Mouse (Mus musculus): ENCODE measurements at regions not wholly inside any gene's neighbourhood (a gene's known extent, or its start where the extent isn't known, plus 50 kb on each side); places are given as distances from the start of the nearest gene placed in this dataset.

DNA sequence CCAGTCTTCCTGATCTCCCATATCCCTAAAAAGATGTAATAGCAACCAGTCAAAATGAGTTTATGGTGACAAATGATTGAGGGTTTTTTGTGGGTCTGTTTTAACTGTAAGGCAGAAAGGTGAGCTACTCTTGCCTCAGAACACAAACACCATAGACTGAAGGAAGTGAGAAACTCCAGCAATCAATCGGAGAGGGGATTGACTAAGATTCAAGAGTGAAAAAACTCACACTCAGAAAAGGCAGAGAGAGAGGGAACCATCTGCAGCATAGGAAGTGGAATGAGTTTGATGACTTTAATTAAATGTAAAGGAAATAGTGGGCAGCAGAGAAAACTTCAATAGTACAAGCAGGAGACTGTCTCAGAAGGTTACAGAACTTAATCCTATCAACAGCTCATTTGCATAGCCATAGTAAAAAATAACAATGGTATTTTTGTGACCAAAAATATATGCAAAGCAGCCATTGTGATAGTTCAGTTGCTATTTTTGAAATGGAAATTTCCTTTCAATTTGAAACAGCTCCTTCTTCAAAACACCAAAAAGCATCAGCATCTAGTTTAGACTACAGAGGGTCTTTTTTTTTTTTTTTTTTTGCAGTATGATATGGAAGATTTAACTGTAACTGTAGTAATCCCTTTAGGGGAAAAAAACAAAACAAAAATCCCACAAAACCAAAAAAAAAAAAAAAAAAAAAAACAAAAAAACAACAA, 442.9 kb upstream of the Tenm2 start:
- Histone ChIP-seq H3K27ac (no peak overlapping the region), H3K36me3 (ENCODE audit: control insufficient read depth, insufficient read depth, low read length) (no peaks in the 10 kb centered on the region), H3K4me3 (no peak overlapping the region), H3K27me3 (ENCODE audit: control insufficient read depth, insufficient read depth, low read length) (no peaks in the 10 kb centered on the region), H3K79me2 (replicated peaks; ENCODE audit: control insufficient read depth, insufficient read depth, low read length) (no peaks in the 10 kb centered on the region), H3K4me1 (ENCODE audit: control insufficient read depth, insufficient read depth, low read length) (no peaks in the 10 kb centered on the region), H3K9ac (ENCODE audit: low read depth, low read length) (no peak overlapping the region)
- 57% methylated on average over 1 of the region's 1 CpGs for WGBS
- intact Hi-C loops (cut with DNase I) = no loop called here
- no peak for DNase-seq
- TF ChIP-seq EP300 (IDR thresholded peaks at IDR 0.05; ENCODE audit: insufficient read depth, low read depth, low read length) (no peak), POLR2A (IDR thresholded peaks at IDR 0.05; ENCODE audit: insufficient read depth, low read depth, low read length) (no peak), CTCF (IDR thresholded peaks at IDR 0.05) (no peak)

DNA sequence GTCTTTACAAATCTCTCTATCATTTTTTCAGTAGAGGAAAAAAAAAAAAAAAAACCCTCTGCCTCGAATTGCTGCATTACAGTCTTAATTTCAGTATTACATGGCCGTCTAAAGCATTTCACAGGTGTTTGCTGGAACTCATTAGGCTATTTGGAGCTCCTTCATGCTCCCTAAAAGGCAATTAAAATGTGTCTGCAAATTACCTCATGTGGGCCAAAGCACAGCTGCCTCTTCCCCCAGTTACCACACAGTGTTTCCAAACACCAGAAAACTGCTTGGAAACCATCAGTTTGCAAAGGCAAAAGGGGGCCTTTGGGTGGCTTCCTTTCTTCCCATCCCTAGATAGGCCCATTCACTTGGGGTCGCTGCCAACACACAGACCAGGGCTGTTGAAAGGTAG, 435.6 kb upstream of the Tenm2 start:
- no peak for DNase-seq

DNA sequence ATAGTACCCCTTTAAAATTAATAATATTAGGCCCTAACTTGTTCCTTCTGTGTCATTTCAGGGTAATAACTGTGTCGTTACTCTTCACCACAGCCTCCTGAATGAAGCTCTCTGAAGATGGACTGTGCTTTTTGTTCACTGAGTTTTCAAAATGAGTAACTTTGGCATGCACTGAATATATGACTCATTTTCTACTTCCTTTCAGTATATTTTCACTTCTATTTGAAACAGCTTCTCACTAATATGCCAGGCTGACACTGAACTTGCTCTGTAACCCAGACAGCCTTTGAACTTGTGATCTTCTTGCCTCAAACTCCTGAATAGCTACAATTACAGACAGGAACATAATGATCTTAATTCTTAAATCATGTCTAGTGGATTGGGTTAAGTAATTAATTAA, 431.2 kb upstream of the Tenm2 start:
- no peak overlapping the region for H3K27ac ChIP-seq
- H3K36me3 ChIP-seq (ENCODE audit: control insufficient read depth, insufficient read depth, low read length) = no peaks in the 10 kb centered on the region
- no peak overlapping the region for H3K4me3 ChIP-seq
- no peak for DNase-seq
- intact Hi-C loops (cut with DNase I) = no loop called here
- 65% methylated on average over 1 of the region's 1 CpGs for WGBS
- H3K27me3 ChIP-seq (ENCODE audit: control insufficient read depth, insufficient read depth, low read length) = no peaks in the 10 kb centered on the region
- H3K4me1 ChIP-seq (ENCODE audit: control insufficient read depth, insufficient read depth, low read length) = no peaks in the 10 kb centered on the region
- H3K9ac ChIP-seq (ENCODE audit: low read depth, low read length) = no peak overlapping the region
- no peaks in the 10 kb centered on the region for H3K79me2 ChIP-seq (replicated peaks; ENCODE audit: control insufficient read depth, insufficient read depth, low read length)
- TF ChIP-seq POLR2A (IDR thresholded peaks at IDR 0.05; ENCODE audit: insufficient read depth, low read depth, low read length) (no peak), EP300 (IDR thresholded peaks at IDR 0.05; ENCODE audit: insufficient read depth, low read depth, low read length) (no peak), CTCF (IDR thresholded peaks at IDR 0.05) (no peak)

More for the DNA sequence above, 435.6 kb upstream of the Tenm2 start:
- Histone ChIP-seq H3K4me3 (no peak overlapping the region), H3K9ac (ENCODE audit: low read depth, low read length) (no peak overlapping the region), H3K27ac (no peak overlapping the region), H3K27me3 (ENCODE audit: control insufficient read depth, insufficient read depth, low read length) (no peaks in the 10 kb centered on the region), H3K4me1 (ENCODE audit: control insufficient read depth, insufficient read depth, low read length) (no peaks in the 10 kb centered on the region), H3K79me2 (replicated peaks; ENCODE audit: control insufficient read depth, insufficient read depth, low read length) (no peaks in the 10 kb centered on the region), H3K36me3 (ENCODE audit: control insufficient read depth, insufficient read depth, low read length) (no peaks in the 10 kb centered on the region)
- TF ChIP-seq CTCF (IDR thresholded peaks at IDR 0.05) = no peak
- TF ChIP-seq EP300 (IDR thresholded peaks at IDR 0.05; ENCODE audit: insufficient read depth, low read depth, low read length) = no peak
- TF ChIP-seq POLR2A (IDR thresholded peaks at IDR 0.05; ENCODE audit: insufficient read depth, low read depth, low read length) = no peak
- 43% methylated on average over 3 of the region's 3 CpGs for WGBS
- intact Hi-C loops (cut with DNase I) = no loop called here

DNA sequence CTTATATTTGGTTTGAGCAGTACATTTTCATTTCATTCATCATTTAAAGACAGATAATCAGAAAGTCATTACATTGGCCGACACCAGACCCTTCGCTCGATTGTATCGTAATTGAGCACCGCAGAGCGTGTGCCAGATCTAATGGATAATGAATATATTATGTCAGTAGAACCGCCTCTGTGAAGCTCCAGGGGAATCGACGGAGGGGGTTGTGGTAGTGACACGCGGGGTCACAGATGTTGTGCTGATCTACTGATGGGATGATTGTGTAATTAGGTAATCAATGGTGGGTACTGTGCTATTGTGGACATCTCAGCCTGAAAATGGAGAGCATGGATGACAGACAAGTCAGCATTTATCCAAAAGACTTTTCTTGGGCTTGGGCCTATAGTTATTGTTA, 414.3 kb upstream of the Tenm2 start:
- Histone ChIP-seq H3K36me3 (ENCODE audit: control insufficient read depth, insufficient read depth, low read length) (no peaks in the 10 kb centered on the region), H3K27ac (no peak overlapping the region), H3K4me3 (no peak overlapping the region), H3K79me2 (replicated peaks; ENCODE audit: control insufficient read depth, insufficient read depth, low read length) (no peaks in the 10 kb centered on the region), H3K9ac (ENCODE audit: low read depth, low read length) (no peak overlapping the region), H3K4me1 (ENCODE audit: control insufficient read depth, insufficient read depth, low read length) (no peaks in the 10 kb centered on the region), H3K27me3 (ENCODE audit: control insufficient read depth, insufficient read depth, low read length) (no peaks in the 10 kb centered on the region)
- DNase-seq = no peak
- intact Hi-C loops (cut with DNase I) = no loop called here
- WGBS = 84% methylated on average over 11 of the region's 11 CpGs
- TF ChIP-seq CTCF (IDR thresholded peaks at IDR 0.05) = no peak
- TF ChIP-seq POLR2A (IDR thresholded peaks at IDR 0.05; ENCODE audit: insufficient read depth, low read depth, low read length) = no peak
- no peak for TF ChIP-seq EP300 (IDR thresholded peaks at IDR 0.05; ENCODE audit: insufficient read depth, low read depth, low read length)

DNA sequence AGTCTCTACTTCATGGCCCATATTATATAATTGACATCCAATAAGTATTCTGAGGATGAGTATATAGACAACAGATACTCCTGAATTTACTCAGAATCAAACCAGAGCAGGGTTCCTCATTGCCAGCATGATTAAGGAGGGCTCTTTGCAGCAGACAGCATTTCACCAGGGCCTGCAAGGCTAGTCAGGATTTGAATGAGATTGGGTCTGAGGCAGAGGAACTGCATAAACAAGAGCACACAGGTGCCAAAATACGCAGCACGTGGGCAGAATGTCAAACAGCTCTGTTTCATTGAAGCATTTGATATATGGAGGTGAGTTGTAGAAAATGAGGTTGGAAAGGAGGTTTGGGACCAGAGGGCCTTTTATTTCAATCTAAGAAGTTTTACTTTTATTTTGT, 387.5 kb upstream of the Tenm2 start:
- H3K36me3 ChIP-seq (ENCODE audit: control insufficient read depth, insufficient read depth, low read length) = no peaks in the 10 kb centered on the region
- H3K79me2 ChIP-seq (replicated peaks; ENCODE audit: control insufficient read depth, insufficient read depth, low read length) = no peaks in the 10 kb centered on the region
- no peak overlapping the region for H3K27ac ChIP-seq
- H3K27me3 ChIP-seq (ENCODE audit: control insufficient read depth, insufficient read depth, low read length) = no peaks in the 10 kb centered on the region
- intact Hi-C loops (cut with DNase I) = no loop called here
- no peaks in the 10 kb centered on the region for H3K4me1 ChIP-seq (ENCODE audit: control insufficient read depth, insufficient read depth, low read length)
- no peak overlapping the region for H3K9ac ChIP-seq (ENCODE audit: low read depth, low read length)
- TF ChIP-seq CTCF (IDR thresholded peaks at IDR 0.05) = no peak
- TF ChIP-seq EP300 (IDR thresholded peaks at IDR 0.05; ENCODE audit: insufficient read depth, low read depth, low read length) = no peak
- TF ChIP-seq POLR2A (IDR thresholded peaks at IDR 0.05; ENCODE audit: insufficient read depth, low read depth, low read length) = no peak
- no peak for DNase-seq
- WGBS = 72% methylated on average over 2 of the region's 2 CpGs
- no peak overlapping the region for H3K4me3 ChIP-seq

DNA sequence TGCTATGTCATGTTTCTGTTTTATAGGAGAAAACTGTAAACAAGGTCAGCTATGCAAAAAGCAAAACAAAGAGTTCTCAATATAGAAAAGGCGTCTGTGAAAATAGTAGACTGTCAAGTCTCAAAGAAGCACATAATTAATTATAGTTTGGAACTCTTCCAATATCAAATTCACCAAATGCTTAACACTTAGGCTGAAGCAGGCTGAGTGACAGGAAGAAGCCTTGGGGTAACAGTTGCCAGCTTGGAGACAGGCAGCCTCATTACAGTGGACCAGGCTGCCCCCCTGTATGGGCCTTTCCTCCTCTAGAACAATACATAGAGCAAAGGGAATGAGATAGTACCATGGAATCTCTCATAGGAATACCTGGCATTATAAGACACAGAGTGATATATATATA, 364.8 kb upstream of the Tenm2 start:
- WGBS = 69% methylated on average over 1 of the region's 1 CpGs
- H3K27me3 ChIP-seq (ENCODE audit: control insufficient read depth, insufficient read depth, low read length) = no peaks in the 10 kb centered on the region
- H3K4me1 ChIP-seq (ENCODE audit: control insufficient read depth, insufficient read depth, low read length) = no peaks in the 10 kb centered on the region
- no peak for DNase-seq
- H3K36me3 ChIP-seq (ENCODE audit: control insufficient read depth, insufficient read depth, low read length) = no peaks in the 10 kb centered on the region
- intact Hi-C loops (cut with DNase I) = no loop called here
- H3K4me3 ChIP-seq = no peak overlapping the region
- H3K27ac ChIP-seq = no peak overlapping the region
- H3K79me2 ChIP-seq (replicated peaks; ENCODE audit: control insufficient read depth, insufficient read depth, low read length) = no peaks in the 10 kb centered on the region
- TF ChIP-seq POLR2A (IDR thresholded peaks at IDR 0.05; ENCODE audit: insufficient read depth, low read depth, low read length) = no peak
- no peak for TF ChIP-seq EP300 (IDR thresholded peaks at IDR 0.05; ENCODE audit: insufficient read depth, low read depth, low read length)
- no peak for TF ChIP-seq CTCF (IDR thresholded peaks at IDR 0.05)
- H3K9ac ChIP-seq (ENCODE audit: low read depth, low read length) = no peak overlapping the region

All from heart, adult 2 months (tissue).